Mouse (Mus musculus) thymus, postnatal 10 days (tissue): ENCODE results near the gene Rxrg.

Experiments used
- DNase-seq, 2 experiments: peaks; one replicate each; pipeline ENCODE4 v3.0.0; 2021; ENCODE audit warnings: low spot score in 2 of 2

Rxrg gene

DNA sequence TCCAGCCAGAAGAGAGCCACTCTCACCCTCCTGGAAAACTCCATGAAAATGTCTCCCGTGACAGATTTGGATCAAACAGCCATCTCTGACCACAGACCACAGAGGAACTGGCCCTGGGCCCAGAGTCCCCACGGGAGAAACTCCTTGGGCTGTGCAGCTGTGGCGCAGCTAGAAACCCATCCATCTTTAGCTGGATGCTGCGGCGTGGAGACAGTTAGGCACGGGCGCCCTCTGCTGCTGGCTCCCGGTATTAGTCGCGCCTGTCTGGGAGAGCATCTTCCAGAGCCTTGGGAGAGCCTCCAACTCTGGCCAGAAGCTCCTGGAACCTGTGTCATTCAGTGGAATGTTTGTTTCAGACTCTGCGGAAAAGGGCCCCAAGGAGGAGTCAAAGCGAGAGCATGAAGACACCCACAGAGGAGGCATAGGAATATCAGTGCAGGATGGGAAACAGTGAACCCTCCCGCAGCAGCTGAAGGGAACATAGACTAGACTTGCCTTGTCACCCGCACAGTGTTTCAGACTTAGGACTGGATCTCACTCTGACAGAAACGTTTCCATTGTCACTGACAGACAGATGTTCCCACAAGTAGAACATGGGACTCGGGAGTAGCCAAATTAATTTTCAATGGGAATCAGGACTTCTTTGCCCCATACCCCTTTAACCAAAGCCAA lies 46.8 kb downstream of the Rxrg start:
- DNase-seq, result peak in 1 of 2 experiments; percentile 51

- DNase-seq, result no peak
These were observed 50.5 kb downstream of the Rxrg start for GRCm38 (mm10) chr1:167648670-167649069.

GRCm38 (mm10) chr1:167649122-167649633 lies 51.0 kb downstream of the Rxrg start:
- no peak for DNase-seq

GRCm38 (mm10) chr1:167652336-167652735 lies 54.2 kb downstream of the Rxrg start:
- DNase-seq, result no peak

- DNase-seq, result no peak
These were observed 60.9 kb downstream of the Rxrg start for GRCm38 (mm10) chr1:167659065-167659464.

DNA sequence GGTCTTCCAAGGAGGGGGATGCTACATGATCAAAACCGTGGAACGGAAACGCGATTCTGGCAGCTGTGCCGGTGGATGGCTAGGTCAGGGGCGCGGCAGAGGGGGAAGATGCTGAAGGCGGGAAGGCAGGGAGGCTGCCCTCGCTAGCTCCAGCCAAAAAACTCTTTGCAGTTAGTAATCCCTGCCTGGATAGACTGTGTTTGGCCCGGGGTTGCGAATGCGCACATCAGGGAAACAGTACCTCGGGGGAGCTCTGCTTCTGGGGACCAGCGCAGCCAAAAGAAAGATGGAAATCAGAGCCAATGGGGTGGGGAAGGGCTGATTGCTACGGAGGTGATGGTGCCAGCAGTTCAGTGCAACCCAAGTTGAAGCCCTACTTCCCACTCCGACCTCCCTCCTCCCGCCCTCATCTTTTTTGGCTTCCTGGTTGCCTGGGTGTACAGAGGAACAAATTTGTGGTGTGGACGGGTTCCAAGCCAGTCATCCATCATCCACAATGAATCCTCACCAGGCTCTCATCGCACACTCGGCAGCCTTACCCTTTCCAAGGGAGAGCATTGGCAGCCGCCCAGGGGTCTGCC lies 62.4 kb downstream of the Rxrg start:
- no peak for DNase-seq

DNA sequence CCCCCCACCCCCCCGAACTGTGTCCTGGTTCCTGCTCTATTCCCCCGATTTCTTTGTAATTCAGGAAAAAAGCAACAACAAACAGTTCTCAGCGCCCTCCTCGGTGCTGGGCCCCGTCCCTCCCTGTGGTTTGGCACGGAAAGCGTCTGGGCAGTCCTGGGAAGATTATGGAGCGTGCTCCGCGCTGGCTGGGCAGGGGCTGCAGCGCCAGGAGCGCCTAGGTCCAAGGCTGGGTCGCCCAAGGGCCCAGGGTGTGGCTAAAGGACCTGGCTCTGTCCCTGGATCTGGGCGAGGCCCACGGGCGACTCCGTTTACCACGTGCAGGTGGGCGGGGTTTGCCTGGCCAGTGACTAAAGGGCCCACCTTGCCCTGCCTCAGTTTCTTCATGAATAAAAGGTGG lies 62.9 kb downstream of the Rxrg start:
- no peak for DNase-seq

GRCm38 (mm10) chr1:167663136-167663535 lies 65.0 kb downstream of the Rxrg start:
- DNase-seq, result no peak

GRCm38 (mm10) chr1:167669796-167670195 lies 71.6 kb downstream of the Rxrg start:
- DNase-seq, result peak in 1 of 2 experiments; percentile 44

- DNase-seq, result no peak
These were observed 74.3 kb downstream of the Rxrg start for GRCm38 (mm10) chr1:167672433-167672987.

DNA sequence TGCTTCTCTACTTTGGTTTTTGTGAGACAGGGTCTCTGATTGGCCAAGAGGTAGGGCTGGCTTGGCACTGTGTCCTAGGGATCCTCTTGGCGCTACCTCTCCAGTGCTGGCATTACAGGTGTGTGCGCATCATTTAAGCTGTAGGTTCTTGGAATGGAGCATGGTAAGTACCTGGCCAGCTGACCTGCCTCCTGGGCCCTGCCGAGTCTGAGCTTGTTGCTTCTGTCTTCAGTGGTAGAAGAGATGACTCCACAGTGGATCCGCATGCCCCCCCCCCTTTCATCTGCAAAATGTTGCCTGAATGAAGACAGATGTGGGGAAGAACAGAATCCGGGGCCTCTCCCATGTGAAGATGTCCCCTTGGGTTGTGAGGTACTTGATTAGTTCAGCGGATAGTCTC lies 80.9 kb downstream of the Rxrg start:
- DNase-seq, result no peak

- no peak for DNase-seq
These were observed 89.8 kb downstream of the Rxrg start for GRCm38 (mm10) chr1:167688001-167688346.

GRCm38 (mm10) chr1:167688347-167689231 lies 90.4 kb downstream of the Rxrg start:
- no peak for DNase-seq

GRCm38 (mm10) chr1:167689232-167689261 lies 90.9 kb downstream of the Rxrg start, which contains the start of gene Lmx1a:
Lmx1a (plus strand) TSS chr1:167689237.
- no peak for DNase-seq
